Mouse (Mus musculus) brain, adult 10 weeks (tissue): Measurements from ENCODE around the gene Enpp4. TPM values are rescaled to one million over a fixed set of nuclear protein-coding genes. Genes with fewer than 3 reads are reported as not detected.

Experiments used
- polyA plus RNA-seq: library from polyadenylated mRNA; stranded (reverse); fragments of 350-450 nt; fragmentation: Illumina TruSeq; extraction: RNeasy Lipid Tissue Mini Kit (QIAGEN cat#74804); gene quantifications from one replicate; pipeline ENCODE4 v1.2.3, GENCODE M21; 2015; ENCODE audit warnings: low read depth, low replicate concordance

Gene Enpp4
- polyA plus RNA-seq: 21.7 TPM

GRCm38 (mm10) chr17:44105287-44106138 lies at the start of gene Enpp4:
Enpp4 (minus strand) TSS chr17:44105809.

GRCm38 (mm10) chr17:44078631-44079350 lies 26.8 kb downstream of the Enpp4 start, which contains the start of gene Enpp5:
Enpp5 (plus strand) TSS chr17:44078813.

Other genes with a start within 250 kb of the Enpp4 start
- gene Enpp5, start 27.0 kb downstream of the Enpp4 start, polyA plus RNA-seq: 265 TPM
- gene Clic5, start 82.8 kb upstream of the Enpp4 start, polyA plus RNA-seq: 5.1 TPM